Mouse (Mus musculus): ENCODE measurements around the gene Rpl18. TPM values are rescaled to one million over a fixed set of nuclear protein-coding genes. Genes with fewer than 3 reads are reported as not detected.

Rpl18 gene
- polyA plus RNA-seq, 1 experiment = 3,224 TPM

DNA sequence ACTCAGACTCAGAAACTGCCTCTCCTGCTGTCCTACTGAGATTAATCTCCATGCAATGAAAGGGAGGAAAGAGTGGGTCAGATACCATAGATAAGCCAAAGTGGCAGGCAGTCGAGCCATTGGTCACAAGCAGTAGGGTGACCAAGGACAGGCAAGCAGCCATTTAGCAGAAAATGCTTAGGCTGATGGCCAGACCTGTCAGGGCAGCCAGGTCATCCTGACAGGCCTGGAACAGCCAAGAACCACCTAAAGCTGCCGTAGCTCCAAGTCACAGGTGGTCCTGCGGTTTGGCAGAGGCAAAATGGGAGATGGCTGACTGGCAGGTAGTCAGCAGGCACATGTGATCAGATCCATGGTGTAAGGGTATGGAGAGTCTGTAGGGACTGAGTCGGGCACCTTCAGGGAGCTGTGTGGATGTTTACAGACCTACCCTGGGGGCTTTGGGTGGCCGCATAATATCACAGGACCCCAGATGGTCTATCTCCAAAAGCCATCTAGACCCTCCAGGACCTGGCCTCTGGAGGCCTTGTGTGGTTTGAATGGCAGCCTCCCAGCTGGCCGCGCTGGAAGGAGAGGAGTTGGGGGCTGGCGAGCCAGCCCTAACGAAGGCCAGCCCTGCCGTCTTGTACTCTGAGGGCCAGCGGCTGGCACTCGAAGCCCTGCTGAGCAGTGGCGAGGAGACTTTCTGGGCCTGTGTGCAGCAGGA lies 6.5 kb downstream of the Rpl18 start:
- Histone ChIP-seq H3K27me3 (ENCODE audit: control insufficient read depth, insufficient read depth, insufficient read length) (no peaks in the 10 kb centered on the region), H3K4me2 (ENCODE audit: low read depth) (no peak overlapping the region), H3K79me2 (ENCODE audit: control insufficient read depth, insufficient read depth) (peaks cover 22% of the 10 kb centered on the region), H3ac (ENCODE audit: control insufficient read depth, insufficient read length) (no peak overlapping the region), H3K4me3 (no peak overlapping the region), H3K36me3 (ENCODE audit: control insufficient read depth, insufficient read depth) (no peaks in the 10 kb centered on the region)
- TF ChIP-seq POLR2A (IDR thresholded peaks at IDR 0.05; ENCODE audit: insufficient read length, low read depth) (peak; percentile 33), POLR2AphosphoS2 (IDR thresholded peaks at IDR 0.05; ENCODE audit: insufficient read length, low read depth) (peak; percentile 74), CEBPB (IDR thresholded peaks at IDR 0.05; ENCODE audit: insufficient read depth, poor library complexity, severe bottlenecking) (no peak)

DNA sequence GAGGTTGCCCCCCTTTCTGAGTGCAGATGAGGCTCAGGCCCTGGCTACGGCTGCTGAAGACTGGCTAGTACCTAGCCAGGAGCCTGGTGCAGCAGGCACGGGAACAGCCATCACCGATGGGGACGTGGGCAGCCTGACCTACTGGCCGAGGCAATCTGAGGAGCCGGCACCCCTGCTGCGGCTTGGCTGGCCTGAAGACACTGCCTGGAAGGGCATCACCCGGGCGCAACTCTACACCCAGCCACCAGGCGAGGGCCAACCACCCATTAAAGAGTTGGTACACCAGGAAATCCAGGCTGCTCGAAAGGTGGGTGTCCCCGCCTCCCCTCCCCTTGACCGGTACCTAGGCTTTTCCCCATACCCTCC lies 7.1 kb downstream of the Rpl18 start:
- no peaks in the 10 kb centered on the region for H3K36me3 ChIP-seq (ENCODE audit: control insufficient read depth, insufficient read depth)
- TF ChIP-seq POLR2AphosphoS2 (IDR thresholded peaks at IDR 0.05; ENCODE audit: insufficient read length, low read depth) (peak; percentile 23), REST (IDR thresholded peaks at IDR 0.05; ENCODE audit: insufficient read depth, insufficient read length) (no peak)

DNA sequence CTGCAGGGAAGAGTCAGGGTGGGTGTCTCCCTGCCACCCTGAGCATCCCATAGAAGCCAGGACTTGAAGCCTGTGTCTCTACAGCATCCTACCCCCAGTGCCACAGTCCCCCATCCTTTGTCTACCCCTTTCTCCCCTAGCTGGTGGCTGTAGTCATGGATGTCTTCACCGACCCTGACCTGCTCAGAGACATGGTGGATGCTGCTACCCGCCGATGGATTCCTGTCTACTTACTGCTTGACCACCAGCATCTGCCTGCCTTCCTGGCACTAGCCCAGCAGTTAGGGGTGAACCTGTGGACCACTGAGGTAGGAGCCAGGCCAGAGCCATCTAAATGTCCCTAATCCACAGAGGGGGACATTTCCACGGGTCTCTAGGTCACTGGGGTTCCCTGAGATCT lies 8.0 kb downstream of the Rpl18 start:
- Histone ChIP-seq H3K27me3 (ENCODE audit: control insufficient read depth, insufficient read depth, insufficient read length) (no peaks in the 10 kb centered on the region), H3K4me2 (ENCODE audit: low read depth) (no peak overlapping the region), H3K36me3 (ENCODE audit: control insufficient read depth, insufficient read depth) (no peaks in the 10 kb centered on the region), H3K79me2 (ENCODE audit: control insufficient read depth, insufficient read depth) (peaks cover 12% of the 10 kb centered on the region), H3K4me3 (no peak overlapping the region), H3ac (ENCODE audit: control insufficient read depth, insufficient read length) (no peak overlapping the region)
- no peak for TF ChIP-seq CEBPB (IDR thresholded peaks at IDR 0.05; ENCODE audit: insufficient read depth, poor library complexity, severe bottlenecking)
- no peak for TF ChIP-seq MYOD1 (IDR thresholded peaks at IDR 0.05; ENCODE audit: control insufficient read depth in 1 of 3, insufficient read length in 2 of 3, low read depth in 2 of 3)
- no peak for TF ChIP-seq MYOG (IDR thresholded peaks at IDR 0.05; ENCODE audit: control insufficient read depth in 1 of 3, insufficient read depth in 1 of 3, insufficient read length in 2 of 3, low read depth in 2 of 3)
- no peak for TF ChIP-seq SRF (IDR thresholded peaks at IDR 0.05; ENCODE audit: control insufficient read depth, insufficient read length, low read depth)
- no peak for TF ChIP-seq TCF12 (IDR thresholded peaks at IDR 0.05; ENCODE audit: insufficient read depth, poor library complexity, severe bottlenecking)
- TF ChIP-seq POLR2AphosphoS2 (IDR thresholded peaks at IDR 0.05; ENCODE audit: insufficient read length, low read depth) = no peak
- TF ChIP-seq E2F4 (IDR thresholded peaks at IDR 0.05; ENCODE audit: insufficient read depth) = no peak
- no peak for TF ChIP-seq REST (IDR thresholded peaks at IDR 0.05; ENCODE audit: insufficient read depth, insufficient read length)
- no peak for TF ChIP-seq USF1 (IDR thresholded peaks at IDR 0.05; ENCODE audit: low read depth)
- no peak for TF ChIP-seq TCF3 (IDR thresholded peaks at IDR 0.05; ENCODE audit: insufficient read length, low read depth)
- TF ChIP-seq POLR2A (IDR thresholded peaks at IDR 0.05; ENCODE audit: insufficient read length, low read depth) = no peak
- TF ChIP-seq MAX (IDR thresholded peaks at IDR 0.05; ENCODE audit: low read depth) = no peak

More for the DNA sequence above, 7.1 kb downstream of the Rpl18 start:
- H3K4me3 ChIP-seq = no peak overlapping the region
- peaks cover 17% of the 10 kb centered on the region for H3K79me2 ChIP-seq (ENCODE audit: control insufficient read depth, insufficient read depth)
- H3ac ChIP-seq (ENCODE audit: control insufficient read depth, insufficient read length) = no peak overlapping the region
- H3K4me2 ChIP-seq (ENCODE audit: low read depth) = no peak overlapping the region
- H3K27me3 ChIP-seq (ENCODE audit: control insufficient read depth, insufficient read depth, insufficient read length) = no peaks in the 10 kb centered on the region

DNA sequence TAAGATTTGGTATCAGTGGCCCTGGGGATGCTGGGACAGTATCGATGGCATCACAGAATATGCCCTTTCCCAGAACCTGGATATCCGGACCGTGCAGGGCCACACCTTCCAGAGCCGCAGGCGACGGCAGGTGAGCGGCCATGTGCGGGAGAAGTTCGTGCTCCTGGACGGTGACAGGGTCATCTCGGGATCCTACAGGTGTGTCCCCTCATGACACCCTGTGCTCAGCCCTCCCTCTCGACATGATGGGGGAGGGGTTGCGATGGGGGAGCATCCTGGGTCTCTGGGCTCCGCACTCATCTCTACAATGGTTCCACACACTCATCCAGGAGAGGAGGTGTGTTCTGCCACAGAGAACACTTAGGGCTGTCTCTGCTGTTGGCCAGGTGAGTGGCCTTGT lies 8.5 kb downstream of the Rpl18 start:
- H3K4me2 ChIP-seq (ENCODE audit: low read depth) = no peak overlapping the region
- no peaks in the 10 kb centered on the region for H3K27me3 ChIP-seq (ENCODE audit: control insufficient read depth, insufficient read depth, insufficient read length)
- TF ChIP-seq MYOG (IDR thresholded peaks at IDR 0.05; ENCODE audit: control insufficient read depth in 1 of 3, insufficient read depth in 1 of 3, insufficient read length in 2 of 3, low read depth in 2 of 3) (no peak), E2F4 (IDR thresholded peaks at IDR 0.05; ENCODE audit: insufficient read depth) (no peak), SRF (IDR thresholded peaks at IDR 0.05; ENCODE audit: control insufficient read depth, insufficient read length, low read depth) (no peak)
- H3ac ChIP-seq (ENCODE audit: control insufficient read depth, insufficient read length) = no peak overlapping the region
- H3K79me2 ChIP-seq (ENCODE audit: control insufficient read depth, insufficient read depth) = peaks cover 7% of the 10 kb centered on the region
- no peak overlapping the region for H3K4me3 ChIP-seq
- H3K36me3 ChIP-seq (ENCODE audit: control insufficient read depth, insufficient read depth) = no peaks in the 10 kb centered on the region

DNA sequence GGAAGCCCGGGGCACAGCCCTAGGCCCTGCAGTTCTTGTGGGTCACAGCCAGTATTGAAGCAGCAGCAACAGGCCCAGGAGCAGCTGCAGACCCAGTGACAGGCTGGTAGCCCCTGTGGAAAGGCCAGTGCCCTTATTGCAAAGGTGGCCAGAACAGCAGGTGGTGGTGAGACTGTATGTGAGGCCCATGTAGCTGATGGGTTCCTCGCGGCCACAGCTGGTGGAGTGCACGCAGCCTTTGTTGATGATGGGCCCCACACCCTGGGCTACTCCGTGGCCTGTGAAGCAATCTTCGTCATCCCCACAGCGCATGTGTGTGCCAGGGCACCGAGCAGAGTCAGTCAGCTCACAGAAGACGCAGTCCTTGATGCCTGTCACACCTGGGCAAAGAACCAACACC lies 9.9 kb downstream of the Rpl18 start:
- TF ChIP-seq CEBPB (IDR thresholded peaks at IDR 0.05; ENCODE audit: insufficient read depth, poor library complexity, severe bottlenecking) = no peak
- no peak for TF ChIP-seq USF1 (IDR thresholded peaks at IDR 0.05; ENCODE audit: low read depth)
- TF ChIP-seq POLR2A (IDR thresholded peaks at IDR 0.05; ENCODE audit: insufficient read length, low read depth) = no peak
- TF ChIP-seq TCF3 (IDR thresholded peaks at IDR 0.05; ENCODE audit: insufficient read length, low read depth) = no peak
- no peak for TF ChIP-seq TCF12 (IDR thresholded peaks at IDR 0.05; ENCODE audit: insufficient read depth, poor library complexity, severe bottlenecking)
- TF ChIP-seq SRF (IDR thresholded peaks at IDR 0.05; ENCODE audit: control insufficient read depth, insufficient read length, low read depth) = no peak
- no peak for TF ChIP-seq POLR2AphosphoS2 (IDR thresholded peaks at IDR 0.05; ENCODE audit: insufficient read length, low read depth)
- no peak for TF ChIP-seq REST (IDR thresholded peaks at IDR 0.05; ENCODE audit: insufficient read depth, insufficient read length)
- no peak for TF ChIP-seq MYOG (IDR thresholded peaks at IDR 0.05; ENCODE audit: control insufficient read depth in 1 of 3, insufficient read depth in 1 of 3, insufficient read length in 2 of 3, low read depth in 2 of 3)
- TF ChIP-seq MAX (IDR thresholded peaks at IDR 0.05; ENCODE audit: low read depth) = no peak
- no peak for TF ChIP-seq MYOD1 (IDR thresholded peaks at IDR 0.05; ENCODE audit: control insufficient read depth in 1 of 3, insufficient read length in 2 of 3, low read depth in 2 of 3)
- no peak for TF ChIP-seq E2F4 (IDR thresholded peaks at IDR 0.05; ENCODE audit: insufficient read depth)
- H3K4me2 ChIP-seq (ENCODE audit: low read depth) = no peak overlapping the region
- no peak overlapping the region for H3K4me3 ChIP-seq
- no peaks in the 10 kb centered on the region for H3K36me3 ChIP-seq (ENCODE audit: control insufficient read depth, insufficient read depth)
- no peak overlapping the region for H3ac ChIP-seq (ENCODE audit: control insufficient read depth, insufficient read length)
- H3K27me3 ChIP-seq (ENCODE audit: control insufficient read depth, insufficient read depth, insufficient read length) = no peaks in the 10 kb centered on the region
- H3K79me2 ChIP-seq (ENCODE audit: control insufficient read depth, insufficient read depth) = no peaks in the 10 kb centered on the region
